Mouse (Mus musculus): Measurements from ENCODE around the gene Slc28a3. TPM values are rescaled to one million over a fixed set of nuclear protein-coding genes. Genes with fewer than 3 reads are reported as not detected.

The Slc28a3 gene
- polyA plus RNA-seq, 1 experiment from 2014 or later = not detected

DNA sequence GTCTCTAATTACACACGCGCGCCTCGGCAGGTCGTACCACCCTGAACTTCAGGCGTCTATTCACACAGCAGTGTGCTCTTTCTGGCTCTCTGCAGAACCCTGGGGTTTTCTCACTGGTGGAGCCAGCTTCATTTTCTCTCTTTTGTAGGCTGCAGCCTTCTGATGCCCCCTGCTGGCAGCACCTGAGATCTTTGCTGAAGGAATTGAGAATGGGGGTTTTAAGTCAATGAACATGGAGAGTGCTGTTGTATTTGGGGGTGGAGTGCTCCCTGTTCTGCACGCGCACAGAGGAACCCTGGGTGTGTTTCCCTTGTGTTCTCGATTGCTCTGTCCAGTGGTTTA, 21.2 kb downstream of the Slc28a3 start:
- no peak overlapping the region for H3K4me3 ChIP-seq (replicated peaks; ENCODE audit: low read length)
- H3K9ac ChIP-seq = no peak overlapping the region; the same call in 1 of the 2 replicates
- no peaks in the 10 kb centered on the region for H3K9me3 ChIP-seq (ENCODE audit: control insufficient read depth, low read length)
- 6% methylated on average over 9 of the region's 9 CpGs for WGBS
- H3K27me3 ChIP-seq (ENCODE audit: control insufficient read depth, insufficient read depth, low read length) = no peaks in the 10 kb centered on the region
- H3K36me3 ChIP-seq (replicated peaks; ENCODE audit: control insufficient read depth, insufficient read depth) = no peaks in the 10 kb centered on the region
- H3K4me2 ChIP-seq (replicated peaks) = peak overlapping the region; percentile 42
- ATAC-seq (ENCODE audit: low FRiP score) (peak; percentile 72; the same call in 1 of the 2 replicates), DNase-seq (ENCODE audit: low spot score) (peak; percentile 88)
- no peak overlapping the region for H3K27ac ChIP-seq
- H3K4me1 ChIP-seq (replicated peaks; ENCODE audit: control insufficient read depth, insufficient read depth, low read length) = 0 out of 2 replicates have a peak, but pooled peaks cover 5% of the 10 kb centered on the region

DNA sequence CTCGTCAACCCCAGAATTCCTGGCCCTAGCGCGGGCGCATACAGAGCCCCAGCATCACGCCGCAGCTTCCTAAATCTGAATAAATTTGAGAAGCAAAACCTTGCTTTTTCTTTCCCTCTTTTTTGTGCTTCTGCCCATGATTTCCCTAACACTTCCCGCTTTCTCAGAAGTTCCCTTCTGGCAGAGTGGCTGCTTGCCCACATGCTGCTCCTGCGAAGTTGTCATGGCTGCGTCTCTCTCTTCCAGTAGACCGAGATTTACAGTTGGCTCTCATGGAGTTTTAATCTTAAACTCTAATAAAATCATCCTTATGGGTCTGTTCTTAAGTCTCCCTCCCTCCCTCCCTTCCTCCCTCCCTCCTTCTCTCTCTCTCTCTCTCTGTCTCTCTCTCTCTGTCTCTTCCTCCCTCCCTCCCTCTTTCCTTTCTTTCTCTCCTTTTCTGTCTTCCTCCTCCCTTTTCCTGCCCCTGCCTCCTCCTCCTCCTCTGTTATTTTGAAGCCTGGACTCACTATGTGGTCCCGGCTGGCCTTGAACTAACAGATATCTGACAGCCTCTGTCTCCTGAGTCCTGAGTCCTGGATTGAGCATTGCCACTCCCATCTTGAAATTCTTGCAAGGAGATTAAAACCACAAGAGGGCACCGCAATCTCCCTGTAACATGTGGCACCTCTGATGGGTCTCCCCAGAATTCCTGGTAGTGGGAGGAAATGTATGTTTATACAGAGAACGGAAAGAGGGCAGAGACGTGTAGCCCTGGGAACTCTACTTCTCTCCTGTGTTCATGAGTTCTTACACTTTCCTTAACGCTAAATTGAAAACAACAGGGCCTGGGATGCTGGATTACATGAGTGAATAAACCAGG, 21.8 kb downstream of the Slc28a3 start:
- no peak overlapping the region; the same call in 1 of the 2 replicates for H3K9ac ChIP-seq
- DNase-seq (ENCODE audit: low spot score) = peak; percentile 27

DNA sequence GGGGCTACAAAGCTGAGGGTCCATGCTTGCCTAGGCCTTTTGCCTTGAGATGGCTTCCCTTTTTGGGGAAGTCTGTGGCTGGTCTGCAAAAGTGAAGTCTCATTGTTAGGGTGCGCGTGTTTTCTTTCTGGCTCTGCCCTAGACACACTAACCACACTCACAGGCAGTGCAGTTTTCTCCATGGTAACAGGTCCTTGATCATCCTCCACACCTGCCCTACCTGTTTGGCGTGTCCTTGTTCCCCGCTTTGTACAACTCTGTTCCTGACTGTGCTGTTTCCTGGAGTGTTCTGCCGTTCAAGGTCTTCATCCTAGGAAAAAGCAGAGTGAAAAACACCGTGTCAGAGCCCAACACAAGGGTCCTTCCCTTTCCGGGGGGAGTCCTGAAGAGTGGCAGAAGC, 22.7 kb downstream of the Slc28a3 start:
- WGBS = 89% methylated on average over 7 of the region's 7 CpGs
- H3K36me3 ChIP-seq (replicated peaks; ENCODE audit: control insufficient read depth, insufficient read depth) = no peaks in the 10 kb centered on the region

More for the DNA sequence above, 21.8 kb downstream of the Slc28a3 start:
- WGBS = 60% methylated on average over 15 of the region's 15 CpGs
- ATAC-seq (ENCODE audit: low FRiP score) = no peak
- H3K27ac ChIP-seq = no peak overlapping the region
- H3K4me3 ChIP-seq (replicated peaks; ENCODE audit: low read length) = no peak overlapping the region
- H3K27me3 ChIP-seq (ENCODE audit: control insufficient read depth, insufficient read depth, low read length) = no peaks in the 10 kb centered on the region
- H3K36me3 ChIP-seq (replicated peaks; ENCODE audit: control insufficient read depth, insufficient read depth) = no peaks in the 10 kb centered on the region
- peak overlapping the region; percentile 42 for H3K4me2 ChIP-seq (replicated peaks)
- H3K4me1 ChIP-seq (replicated peaks; ENCODE audit: control insufficient read depth, insufficient read depth, low read length) = 0 out of 2 replicates have a peak, but pooled peaks cover 5% of the 10 kb centered on the region
- no peaks in the 10 kb centered on the region for H3K9me3 ChIP-seq (ENCODE audit: control insufficient read depth, low read length)

DNA sequence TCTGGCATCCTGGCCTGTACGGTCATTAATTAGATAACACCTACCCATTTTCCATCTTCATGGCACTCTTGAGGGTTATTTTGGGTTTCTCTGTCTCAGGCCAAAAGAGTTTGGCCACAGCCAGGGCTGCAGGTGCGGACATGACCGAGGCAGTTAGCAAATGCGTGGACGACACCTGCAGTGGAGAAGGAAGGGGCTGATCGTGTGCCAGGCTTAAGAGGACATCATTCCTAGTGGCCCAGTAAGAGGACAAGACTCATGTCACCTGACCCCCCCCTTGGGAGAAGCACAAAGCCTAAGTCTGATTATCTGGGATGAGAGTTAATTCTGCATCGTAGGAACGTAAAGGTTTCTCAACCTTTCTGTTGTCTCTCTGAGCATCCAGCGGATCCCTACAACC, 44.5 kb downstream of the Slc28a3 start:
- H3K27ac ChIP-seq = no peak overlapping the region
- DNase-seq (ENCODE audit: low spot score) = no peak
- no peaks in the 10 kb centered on the region for H3K4me1 ChIP-seq (replicated peaks; ENCODE audit: control insufficient read depth, insufficient read depth, low read length)
- no peaks in the 10 kb centered on the region for H3K9me3 ChIP-seq (ENCODE audit: control insufficient read depth, low read length)
- no peaks in the 10 kb centered on the region for H3K27me3 ChIP-seq (ENCODE audit: control insufficient read depth, insufficient read depth, low read length)
- no peak overlapping the region for H3K4me3 ChIP-seq (replicated peaks; ENCODE audit: low read length)
- no peak overlapping the region for H3K9ac ChIP-seq
- no peak for ATAC-seq (ENCODE audit: low FRiP score)
- WGBS = 93% methylated on average over 9 of the region's 9 CpGs
- no peaks in the 10 kb centered on the region for H3K36me3 ChIP-seq (replicated peaks; ENCODE audit: control insufficient read depth, insufficient read depth)
- no peak overlapping the region for H3K4me2 ChIP-seq (replicated peaks)

More for the DNA sequence above, 22.7 kb downstream of the Slc28a3 start:
- DNase-seq (ENCODE audit: low spot score) (no peak), ATAC-seq (ENCODE audit: low FRiP score) (no peak)
- no peak overlapping the region for H3K27ac ChIP-seq
- 0 out of 2 replicates have a peak, but pooled peaks cover 5% of the 10 kb centered on the region for H3K4me1 ChIP-seq (replicated peaks; ENCODE audit: control insufficient read depth, insufficient read depth, low read length)
- H3K4me3 ChIP-seq (replicated peaks; ENCODE audit: low read length) = no peak overlapping the region
- no peak overlapping the region for H3K4me2 ChIP-seq (replicated peaks)
- no peak overlapping the region for H3K9ac ChIP-seq
- no peaks in the 10 kb centered on the region for H3K9me3 ChIP-seq (ENCODE audit: control insufficient read depth, low read length)
- H3K27me3 ChIP-seq (ENCODE audit: control insufficient read depth, insufficient read depth, low read length) = no peaks in the 10 kb centered on the region

DNA sequence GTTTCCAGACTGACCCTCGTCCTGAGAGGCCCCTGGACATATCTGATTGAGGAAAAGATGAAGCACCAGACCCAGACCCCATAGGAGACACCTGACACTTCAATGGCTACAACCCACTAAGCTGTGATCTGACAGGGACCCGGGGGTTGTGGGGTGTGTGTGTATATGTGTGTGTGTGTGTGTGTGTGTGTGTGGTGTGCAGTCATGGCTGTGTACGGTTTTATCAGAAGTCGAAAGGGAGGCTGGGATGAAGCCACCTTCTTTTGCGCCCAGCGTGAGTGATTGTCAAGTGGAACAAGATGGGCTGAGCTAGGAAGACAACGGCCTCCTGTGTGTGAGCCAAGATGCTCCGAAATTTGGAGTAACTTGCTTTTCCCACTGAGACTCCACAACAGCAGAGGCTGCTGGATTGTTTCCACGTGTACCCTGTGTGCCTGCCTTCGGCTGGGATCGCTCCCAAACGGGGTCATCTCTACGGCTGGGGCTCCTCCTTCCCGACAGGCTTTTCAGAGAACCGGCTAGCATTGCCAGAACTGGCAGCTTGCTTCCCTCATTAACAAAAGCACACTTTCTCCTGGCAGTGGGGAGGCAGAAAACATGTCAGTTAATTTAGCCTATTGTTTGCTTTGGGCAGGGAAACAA, 50.1 kb downstream of the Slc28a3 start:
- H3K4me1 ChIP-seq (replicated peaks; ENCODE audit: control insufficient read depth, insufficient read depth, low read length) = no peaks in the 10 kb centered on the region
- 56% methylated on average over 15 of the region's 15 CpGs for WGBS
- DNase-seq (ENCODE audit: low spot score) (peak; percentile 67), ATAC-seq (ENCODE audit: low FRiP score) (peak; percentile 79; the same call in 1 of the 2 replicates)
- no peaks in the 10 kb centered on the region for H3K9me3 ChIP-seq (ENCODE audit: control insufficient read depth, low read length)
- no peak overlapping the region for H3K27ac ChIP-seq
- no peaks in the 10 kb centered on the region for H3K27me3 ChIP-seq (ENCODE audit: control insufficient read depth, insufficient read depth, low read length)
- no peak overlapping the region for H3K4me3 ChIP-seq (replicated peaks; ENCODE audit: low read length)
- no peaks in the 10 kb centered on the region for H3K36me3 ChIP-seq (replicated peaks; ENCODE audit: control insufficient read depth, insufficient read depth)
- no peak overlapping the region for H3K9ac ChIP-seq
- no peak overlapping the region for H3K4me2 ChIP-seq (replicated peaks)

DNA sequence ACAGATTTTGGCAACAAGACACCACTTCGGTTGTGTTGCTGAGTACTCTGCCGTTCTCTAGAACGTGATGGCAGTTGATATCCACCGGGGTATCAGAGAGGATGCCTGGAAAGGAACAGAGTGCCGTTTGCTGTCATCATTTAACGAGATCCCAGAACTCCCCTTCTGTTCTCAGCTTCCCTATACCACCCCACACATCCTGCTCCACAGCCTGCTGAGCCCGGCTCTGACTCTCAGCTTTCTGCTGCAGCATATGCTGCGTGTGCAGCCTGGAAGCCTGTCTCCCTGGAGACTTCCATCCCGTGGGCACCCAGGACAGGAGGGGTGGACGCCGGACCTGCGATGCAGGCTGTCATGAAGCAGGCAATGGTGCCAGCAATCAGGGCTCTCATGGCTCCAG, 52.5 kb downstream of the Slc28a3 start:
- ATAC-seq (ENCODE audit: low FRiP score) (no peak), DNase-seq (ENCODE audit: low spot score) (no peak)
- H3K4me1 ChIP-seq (replicated peaks; ENCODE audit: control insufficient read depth, insufficient read depth, low read length) = no peaks in the 10 kb centered on the region
- no peak overlapping the region for H3K4me3 ChIP-seq (replicated peaks; ENCODE audit: low read length)
- no peak overlapping the region for H3K4me2 ChIP-seq (replicated peaks)
- no peak overlapping the region for H3K9ac ChIP-seq
- 83% methylated on average over 12 of the region's 12 CpGs for WGBS
- no peaks in the 10 kb centered on the region for H3K27me3 ChIP-seq (ENCODE audit: control insufficient read depth, insufficient read depth, low read length)
- no peak overlapping the region for H3K27ac ChIP-seq
- no peaks in the 10 kb centered on the region for H3K36me3 ChIP-seq (replicated peaks; ENCODE audit: control insufficient read depth, insufficient read depth)
- no peaks in the 10 kb centered on the region for H3K9me3 ChIP-seq (ENCODE audit: control insufficient read depth, low read length)

DNA sequence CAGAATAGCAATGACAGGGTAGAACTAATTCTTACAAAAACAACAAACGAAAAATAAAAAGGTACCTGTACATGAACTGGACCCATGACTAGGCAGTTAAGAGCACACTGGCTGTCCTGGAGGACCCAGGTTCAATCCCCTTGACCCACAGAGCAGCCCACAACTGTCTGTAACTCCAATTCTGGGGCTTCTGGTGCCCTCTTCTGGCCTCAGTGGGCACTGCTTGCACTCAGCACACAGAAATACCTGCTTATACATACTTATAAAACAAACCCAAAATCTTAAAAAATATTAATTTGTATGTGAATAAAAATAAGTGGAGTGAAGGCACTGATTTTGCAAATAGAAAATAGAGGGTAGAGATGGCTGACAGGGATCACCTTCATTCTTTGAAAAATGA, 54.7 kb downstream of the Slc28a3 start:
- H3K9ac ChIP-seq = no peak overlapping the region
- H3K9me3 ChIP-seq (ENCODE audit: control insufficient read depth, low read length) = no peaks in the 10 kb centered on the region
- H3K4me2 ChIP-seq (replicated peaks) = no peak overlapping the region
- H3K4me3 ChIP-seq (replicated peaks; ENCODE audit: low read length) = no peak overlapping the region
- DNase-seq (ENCODE audit: low spot score) (no peak), ATAC-seq (ENCODE audit: low FRiP score) (no peak)
- 73% methylated on average over 1 of the region's 1 CpGs for WGBS
- H3K36me3 ChIP-seq (replicated peaks; ENCODE audit: control insufficient read depth, insufficient read depth) = no peaks in the 10 kb centered on the region
- H3K27me3 ChIP-seq (ENCODE audit: control insufficient read depth, insufficient read depth, low read length) = no peaks in the 10 kb centered on the region
- H3K27ac ChIP-seq = no peak overlapping the region
- H3K4me1 ChIP-seq (replicated peaks; ENCODE audit: control insufficient read depth, insufficient read depth, low read length) = no peaks in the 10 kb centered on the region

DNA sequence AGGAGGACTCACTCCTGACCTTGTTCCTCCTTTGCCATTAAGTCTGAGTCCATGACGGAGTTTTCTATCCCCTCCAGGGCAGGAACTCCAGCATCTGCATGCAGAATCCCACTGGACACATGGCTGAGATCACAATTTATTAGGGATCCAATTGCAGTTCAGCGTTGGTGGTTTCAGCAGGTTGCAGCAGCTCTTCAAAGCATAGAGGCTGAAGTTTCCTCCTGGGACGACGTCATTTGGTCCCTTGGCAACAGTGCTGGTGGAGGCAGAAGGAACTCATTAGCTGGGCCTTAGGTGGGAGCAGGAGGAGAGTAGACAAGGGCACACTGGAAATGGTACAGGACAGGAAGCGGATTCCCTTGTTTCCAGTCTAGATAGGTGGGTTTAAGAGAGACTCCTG, 55.1 kb downstream of the Slc28a3 start:
- H3K27ac ChIP-seq = no peak overlapping the region
- no peaks in the 10 kb centered on the region for H3K36me3 ChIP-seq (replicated peaks; ENCODE audit: control insufficient read depth, insufficient read depth)
- H3K4me2 ChIP-seq (replicated peaks) = no peak overlapping the region
- no peaks in the 10 kb centered on the region for H3K27me3 ChIP-seq (ENCODE audit: control insufficient read depth, insufficient read depth, low read length)
- DNase-seq (ENCODE audit: low spot score) (no peak), ATAC-seq (ENCODE audit: low FRiP score) (no peak)
- 0 out of 2 replicates have a peak, but pooled peaks cover 4% of the 10 kb centered on the region for H3K4me1 ChIP-seq (replicated peaks; ENCODE audit: control insufficient read depth, insufficient read depth, low read length)
- H3K9me3 ChIP-seq (ENCODE audit: control insufficient read depth, low read length) = no peaks in the 10 kb centered on the region
- no peak overlapping the region for H3K9ac ChIP-seq
- H3K4me3 ChIP-seq (replicated peaks; ENCODE audit: low read length) = no peak overlapping the region
- WGBS = 63% methylated on average over 5 of the region's 5 CpGs

DNA sequence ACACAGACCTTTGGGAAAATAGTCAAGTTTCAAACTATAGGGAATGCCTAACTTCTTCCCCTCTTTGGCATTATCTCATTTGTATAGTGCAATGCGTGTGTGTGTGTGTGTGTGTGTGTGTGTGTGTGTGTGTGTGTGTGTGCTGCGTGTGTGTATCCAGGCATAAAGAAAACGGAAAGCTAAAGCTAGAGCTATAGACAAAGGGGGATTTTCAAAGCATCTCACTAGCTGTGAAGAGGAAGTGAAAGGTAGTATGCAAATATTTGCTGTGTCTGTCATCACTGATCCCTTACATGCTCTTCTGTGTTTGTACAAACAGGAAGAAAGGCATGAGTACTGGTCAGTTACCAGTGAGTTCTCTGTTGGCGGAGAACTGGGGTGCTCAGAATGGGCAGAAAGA, 58.8 kb downstream of the Slc28a3 start:
- H3K9me3 ChIP-seq (ENCODE audit: control insufficient read depth, low read length) = no peaks in the 10 kb centered on the region
- no peaks in the 10 kb centered on the region for H3K27me3 ChIP-seq (ENCODE audit: control insufficient read depth, insufficient read depth, low read length)
- DNase-seq (ENCODE audit: low spot score) (no peak), ATAC-seq (ENCODE audit: low FRiP score) (no peak)
- WGBS = 68% methylated on average over 4 of the region's 4 CpGs
- no peak overlapping the region for H3K27ac ChIP-seq
- no peak overlapping the region for H3K9ac ChIP-seq
- no peak overlapping the region for H3K4me2 ChIP-seq (replicated peaks)
- peaks cover 22% of the 10 kb centered on the region for H3K4me1 ChIP-seq (replicated peaks; ENCODE audit: control insufficient read depth, insufficient read depth, low read length)
- no peaks in the 10 kb centered on the region for H3K36me3 ChIP-seq (replicated peaks; ENCODE audit: control insufficient read depth, insufficient read depth)
- no peak overlapping the region for H3K4me3 ChIP-seq (replicated peaks; ENCODE audit: low read length)

All from hindbrain, embryonic 14.5 days (tissue).